Mouse (Mus musculus): ENCODE measurements around the gene Mcam.

Mcam gene

GRCm38 (mm10) chr9:44124317-44124716 is 10.0 kb upstream of the Mcam start:
- DNase-seq (ENCODE audit: low read depth, low spot score), result peak; percentile 47

GRCm38 (mm10) chr9:44125026-44125425 is 9.2 kb upstream of the Mcam start:
- Histone ChIP-seq H3K27me3 (ENCODE audit: control insufficient read depth, insufficient read depth, low read length, poor library complexity, severe bottlenecking) (no peaks in the 10 kb centered on the region), H3K36me3 (ENCODE audit: control insufficient read depth, insufficient read depth, low read length, poor library complexity, severe bottlenecking) (no peaks in the 10 kb centered on the region)

More at GRCm38 (mm10) chr9:44124317-44124716, 10.0 kb upstream of the Mcam start:
- H3K36me3 ChIP-seq (ENCODE audit: control insufficient read depth, insufficient read depth, low read length, poor library complexity, severe bottlenecking), result no peaks in the 10 kb centered on the region
- H3K27me3 ChIP-seq (ENCODE audit: control insufficient read depth, insufficient read depth, low read length, poor library complexity, severe bottlenecking), result no peaks in the 10 kb centered on the region

GRCm38 (mm10) chr9:44125546-44126428 is 8.5 kb upstream of the Mcam start:
- peak; percentile 90 for DNase-seq (ENCODE audit: low read depth, low spot score)
- H3K27me3 ChIP-seq (ENCODE audit: control insufficient read depth, insufficient read depth, low read length, poor library complexity, severe bottlenecking), result no peaks in the 10 kb centered on the region

More at GRCm38 (mm10) chr9:44125026-44125425, 9.2 kb upstream of the Mcam start:
- no peak for DNase-seq (ENCODE audit: low read depth, low spot score)

GRCm38 (mm10) chr9:44126746-44127145 is 7.5 kb upstream of the Mcam start:
- no peak for DNase-seq (ENCODE audit: low read depth, low spot score)
- H3K27me3 ChIP-seq (ENCODE audit: control insufficient read depth, insufficient read depth, low read length, poor library complexity, severe bottlenecking), result no peaks in the 10 kb centered on the region
- H3K36me3 ChIP-seq (ENCODE audit: control insufficient read depth, insufficient read depth, low read length, poor library complexity, severe bottlenecking), result no peaks in the 10 kb centered on the region

More at GRCm38 (mm10) chr9:44125546-44126428, 8.5 kb upstream of the Mcam start:
- H3K36me3 ChIP-seq (ENCODE audit: control insufficient read depth, insufficient read depth, low read length, poor library complexity, severe bottlenecking), result no peaks in the 10 kb centered on the region

GRCm38 (mm10) chr9:44127351-44127801 is 6.9 kb upstream of the Mcam start:
- H3K27me3 ChIP-seq (ENCODE audit: control insufficient read depth, insufficient read depth, low read length, poor library complexity, severe bottlenecking), result no peaks in the 10 kb centered on the region

GRCm38 (mm10) chr9:44129633-44130032 is 4.6 kb upstream of the Mcam start:
- peaks cover 3% of the 10 kb centered on the region; the same call in 1 of the 2 replicates for H3K27me3 ChIP-seq (ENCODE audit: control insufficient read depth, insufficient read depth, low read length, poor library complexity, severe bottlenecking)
- no peaks in the 10 kb centered on the region for H3K36me3 ChIP-seq (ENCODE audit: control insufficient read depth, insufficient read depth, low read length, poor library complexity, severe bottlenecking)
- DNase-seq (ENCODE audit: low read depth, low spot score), result no peak

More at GRCm38 (mm10) chr9:44127351-44127801, 6.9 kb upstream of the Mcam start:
- no peak for DNase-seq (ENCODE audit: low read depth, low spot score)
- H3K36me3 ChIP-seq (ENCODE audit: control insufficient read depth, insufficient read depth, low read length, poor library complexity, severe bottlenecking), result no peaks in the 10 kb centered on the region

GRCm38 (mm10) chr9:44130034-44130433 is 4.2 kb upstream of the Mcam start:
- DNase-seq (ENCODE audit: low read depth, low spot score), result peak; percentile 69
- peaks cover 3% of the 10 kb centered on the region; the same call in 1 of the 2 replicates for H3K27me3 ChIP-seq (ENCODE audit: control insufficient read depth, insufficient read depth, low read length, poor library complexity, severe bottlenecking)
- no peaks in the 10 kb centered on the region for H3K36me3 ChIP-seq (ENCODE audit: control insufficient read depth, insufficient read depth, low read length, poor library complexity, severe bottlenecking)

GRCm38 (mm10) chr9:44130581-44131275 is 3.5 kb upstream of the Mcam start:
- H3K36me3 ChIP-seq (ENCODE audit: control insufficient read depth, insufficient read depth, low read length, poor library complexity, severe bottlenecking), result no peaks in the 10 kb centered on the region
- peaks cover 3% of the 10 kb centered on the region; the same call in 1 of the 2 replicates for H3K27me3 ChIP-seq (ENCODE audit: control insufficient read depth, insufficient read depth, low read length, poor library complexity, severe bottlenecking)
- peak; percentile 48 for DNase-seq (ENCODE audit: low read depth, low spot score)

GRCm38 (mm10) chr9:44131276-44131590 is 3.0 kb upstream of the Mcam start:
- peaks cover 3% of the 10 kb centered on the region; the same call in 1 of the 2 replicates for H3K27me3 ChIP-seq (ENCODE audit: control insufficient read depth, insufficient read depth, low read length, poor library complexity, severe bottlenecking)
- H3K36me3 ChIP-seq (ENCODE audit: control insufficient read depth, insufficient read depth, low read length, poor library complexity, severe bottlenecking), result no peaks in the 10 kb centered on the region
- DNase-seq (ENCODE audit: low read depth, low spot score), result no peak

- H3K36me3 ChIP-seq (ENCODE audit: control insufficient read depth, insufficient read depth, low read length, poor library complexity, severe bottlenecking), result no peaks in the 10 kb centered on the region
- peaks cover 3% of the 10 kb centered on the region; the same call in 1 of the 2 replicates for H3K27me3 ChIP-seq (ENCODE audit: control insufficient read depth, insufficient read depth, low read length, poor library complexity, severe bottlenecking)
- no peak for DNase-seq (ENCODE audit: low read depth, low spot score)
Measured at GRCm38 (mm10) chr9:44132200-44132599, 2.1 kb upstream of the Mcam start.

- no peak for DNase-seq (ENCODE audit: low read depth, low spot score)
- H3K27me3 ChIP-seq (ENCODE audit: control insufficient read depth, insufficient read depth, low read length, poor library complexity, severe bottlenecking), result peaks cover 3% of the 10 kb centered on the region; the same call in 1 of the 2 replicates
- H3K36me3 ChIP-seq (ENCODE audit: control insufficient read depth, insufficient read depth, low read length, poor library complexity, severe bottlenecking), result no peaks in the 10 kb centered on the region
Measured at GRCm38 (mm10) chr9:44133287-44133686, 982 bp upstream of the Mcam start.

- DNase-seq (ENCODE audit: low read depth, low spot score), result peak; percentile 28
- H3K27me3 ChIP-seq (ENCODE audit: control insufficient read depth, insufficient read depth, low read length, poor library complexity, severe bottlenecking), result peaks cover 3% of the 10 kb centered on the region; the same call in 1 of the 2 replicates
- no peaks in the 10 kb centered on the region for H3K36me3 ChIP-seq (ENCODE audit: control insufficient read depth, insufficient read depth, low read length, poor library complexity, severe bottlenecking)
Measured at GRCm38 (mm10) chr9:44134851-44135730, 822 bp downstream of the Mcam start.

GRCm38 (mm10) chr9:44135731-44136411 is 1.6 kb downstream of the Mcam start:
- no peak for DNase-seq (ENCODE audit: low read depth, low spot score)
- Histone ChIP-seq H3K27me3 (ENCODE audit: control insufficient read depth, insufficient read depth, low read length, poor library complexity, severe bottlenecking) (peaks cover 3% of the 10 kb centered on the region; the same call in 1 of the 2 replicates), H3K36me3 (ENCODE audit: control insufficient read depth, insufficient read depth, low read length, poor library complexity, severe bottlenecking) (no peaks in the 10 kb centered on the region)

- peaks cover 3% of the 10 kb centered on the region; the same call in 1 of the 2 replicates for H3K27me3 ChIP-seq (ENCODE audit: control insufficient read depth, insufficient read depth, low read length, poor library complexity, severe bottlenecking)
- no peak for DNase-seq (ENCODE audit: low read depth, low spot score)
Measured at GRCm38 (mm10) chr9:44137846-44138245, 3.6 kb downstream of the Mcam start.

More at GRCm38 (mm10) chr9:44137846-44138245, 3.6 kb downstream of the Mcam start:
- H3K36me3 ChIP-seq (ENCODE audit: control insufficient read depth, insufficient read depth, low read length, poor library complexity, severe bottlenecking), result no peaks in the 10 kb centered on the region
